Mouse (Mus musculus): Measurements from ENCODE around the gene Ifitm2. TPM values are rescaled to one million over a fixed set of nuclear protein-coding genes. Genes with fewer than 3 reads are reported as not detected.
"Not testable (repeated sequence)": the region's sequence is repeated elsewhere in the genome, so short reads cannot be mapped to it uniquely, and the experiment has no call there.

Ifitm2 gene
- total and polyA plus RNA-seq, 3 experiments = 213 to 317 TPM; not detected in 1

- no peaks in the 10 kb centered on the region for H3K9me3 ChIP-seq (replicated peaks; ENCODE audit: insufficient read depth, low read length)
- TF ChIP-seq SIN3A (IDR thresholded peaks at IDR 0.05; ENCODE audit: low read length) = no peak
- TF ChIP-seq ETS1 (IDR thresholded peaks at IDR 0.05; ENCODE audit: low read depth, low read length) = no peak
- TF ChIP-seq ZC3H11A (IDR thresholded peaks at IDR 0.05; ENCODE audit: low read depth, low read length) = no peak
- TF ChIP-seq CTCF (IDR thresholded peaks at IDR 0.05 in 2 of 3, conservative IDR thresholded peaks at IDR 0.05 in 1 of 3; ENCODE audit: control insufficient read depth in 1 of 3, insufficient read depth in 1 of 3, low read depth in 2 of 3, low read length in 3 of 3, poor library complexity in 1 of 3, severe bottlenecking in 1 of 3) = no peak
- TF ChIP-seq CHD2 (IDR thresholded peaks at IDR 0.05; ENCODE audit: low read length) = no peak
- no peak for TF ChIP-seq SMC3 (IDR thresholded peaks at IDR 0.05; ENCODE audit: low read depth, low read length)
- TF ChIP-seq GABPA (IDR thresholded peaks at IDR 0.05; ENCODE audit: low read depth, low read length) = no peak
- no peak for TF ChIP-seq TAL1 (IDR thresholded peaks at IDR 0.05; ENCODE audit: low read length)
- H3K27ac ChIP-seq (ENCODE audit: control insufficient read depth, low read depth, low read length) = no peak overlapping the region
- DNase-seq (ENCODE audit: low read depth, low spot score) = no peak
- H3K9ac ChIP-seq (ENCODE audit: control insufficient read depth, low read depth, low read length, poor library complexity, severe bottlenecking) = no peak overlapping the region
- peaks cover 0 to 4% of the 10 kb centered on the region in 2 experiments; a peak in 3 of 4 replicates for H3K27me3 ChIP-seq (ENCODE audit: control insufficient read depth in 1 of 2, insufficient read depth in 2 of 2, low read length in 2 of 2)
- H3K4me1 ChIP-seq (ENCODE audit: control insufficient read depth in 1 of 2, insufficient read depth in 2 of 2, low read length in 2 of 2) = no peaks in the 10 kb centered on the region
- no peaks in the 10 kb centered on the region for H3K79me2 ChIP-seq (ENCODE audit: control insufficient read depth, insufficient read depth, low read length, poor library complexity)
- H3K36me3 ChIP-seq (ENCODE audit: control insufficient read depth in 1 of 2, insufficient read depth in 2 of 2, low read length in 2 of 2) = no peaks in the 10 kb centered on the region
- no peak overlapping the region for H3K4me3 ChIP-seq (ENCODE audit: control insufficient read depth in 1 of 2, insufficient read depth in 1 of 2, low read depth in 2 of 2, low read length in 2 of 2)
These were observed 31.7 kb upstream of the Ifitm2 start for GRCm38 (mm10) chr7:140987182-140988138.

GRCm38 (mm10) chr7:140982971-140983370, 27.2 kb upstream of the Ifitm2 start:
- Histone ChIP-seq H3K9ac (ENCODE audit: control insufficient read depth, low read depth, low read length, poor library complexity, severe bottlenecking) (no peak overlapping the region), H3K27ac (ENCODE audit: control insufficient read depth, low read depth, low read length) (no peak overlapping the region), H3K9me3 (replicated peaks; ENCODE audit: insufficient read depth, low read length) (no peaks in the 10 kb centered on the region), H3K79me2 (ENCODE audit: control insufficient read depth, insufficient read depth, low read length, poor library complexity) (no peaks in the 10 kb centered on the region), H3K4me1 (ENCODE audit: control insufficient read depth in 1 of 2, insufficient read depth in 2 of 2, low read length in 2 of 2) (no peaks in the 10 kb centered on the region), H3K4me3 (ENCODE audit: control insufficient read depth in 1 of 2, insufficient read depth in 1 of 2, low read depth in 2 of 2, low read length in 2 of 2) (no peak overlapping the region), H3K27me3 (ENCODE audit: control insufficient read depth in 1 of 2, insufficient read depth in 2 of 2, low read length in 2 of 2) (peaks cover 0 to 3% of the 10 kb centered on the region in 2 experiments; a peak in 2 of 4 replicates), H3K36me3 (ENCODE audit: control insufficient read depth in 1 of 2, insufficient read depth in 2 of 2, low read length in 2 of 2) (no peaks in the 10 kb centered on the region)
- no peak for DNase-seq (ENCODE audit: low read depth, low spot score)
- TF ChIP-seq CTCF (IDR thresholded peaks at IDR 0.05 in 2 of 3, conservative IDR thresholded peaks at IDR 0.05 in 1 of 3; ENCODE audit: control insufficient read depth in 1 of 3, insufficient read depth in 1 of 3, low read depth in 2 of 3, low read length in 3 of 3, poor library complexity in 1 of 3, severe bottlenecking in 1 of 3) (no peak), ETS1 (IDR thresholded peaks at IDR 0.05; ENCODE audit: low read depth, low read length) (no peak), MXI1 (IDR thresholded peaks at IDR 0.05; ENCODE audit: low read depth, low read length) (no peak), CHD1 (IDR thresholded peaks at IDR 0.05; ENCODE audit: low read depth, low read length) (no peak), KAT2A (conservative IDR thresholded peaks at IDR 0.05; ENCODE audit: low read depth, low read length) (no peak)

- peaks cover 3 to 6% of the 10 kb centered on the region in 2 experiments; a peak in 3 of 4 replicates for H3K27me3 ChIP-seq (ENCODE audit: control insufficient read depth in 1 of 2, insufficient read depth in 2 of 2, low read length in 2 of 2)
- no peak overlapping the region for H3K9ac ChIP-seq (ENCODE audit: control insufficient read depth, low read depth, low read length, poor library complexity, severe bottlenecking)
- H3K4me3 ChIP-seq (ENCODE audit: control insufficient read depth in 1 of 2, insufficient read depth in 1 of 2, low read depth in 2 of 2, low read length in 2 of 2) = no peak overlapping the region
- H3K36me3 ChIP-seq (ENCODE audit: control insufficient read depth in 1 of 2, insufficient read depth in 2 of 2, low read length in 2 of 2) = no peaks in the 10 kb centered on the region
- no peaks in the 10 kb centered on the region for H3K9me3 ChIP-seq (replicated peaks; ENCODE audit: insufficient read depth, low read length)
- DNase-seq (ENCODE audit: low read depth, low spot score) = peak; percentile 53
- peak in 1 of 2 experiments; percentile 59; a peak in 2 of 4 replicates for TF ChIP-seq EP300 (IDR thresholded peaks at IDR 0.05; ENCODE audit: low read depth in 1 of 2, low read length in 2 of 2)
- TF ChIP-seq TBP (IDR thresholded peaks at IDR 0.05; ENCODE audit: low read depth, low read length) = peak; percentile 98
- peak; percentile 63 for TF ChIP-seq ZNF384 (IDR thresholded peaks at IDR 0.05; ENCODE audit: low read depth, low read length)
- no peak for TF ChIP-seq USF2 (IDR thresholded peaks at IDR 0.05; ENCODE audit: borderline replicate concordance in 1 of 2, insufficient read depth in 1 of 2, low read depth in 1 of 2, low read length in 2 of 2)
- TF ChIP-seq UBTF (IDR thresholded peaks at IDR 0.05; ENCODE audit: borderline replicate concordance, insufficient read depth, low read depth, low read length) = peak; percentile 95
- H3K79me2 ChIP-seq (ENCODE audit: control insufficient read depth, insufficient read depth, low read length, poor library complexity) = no peaks in the 10 kb centered on the region
- no peak overlapping the region for H3K27ac ChIP-seq (ENCODE audit: control insufficient read depth, low read depth, low read length)
- no peaks in the 10 kb centered on the region for H3K4me1 ChIP-seq (ENCODE audit: control insufficient read depth in 1 of 2, insufficient read depth in 2 of 2, low read length in 2 of 2)
These were observed 25.9 kb upstream of the Ifitm2 start for GRCm38 (mm10) chr7:140981704-140982103.

GRCm38 (mm10) chr7:140976720-140977119, 20.9 kb upstream of the Ifitm2 start:
- DNase-seq (ENCODE audit: low read depth, low spot score) = not testable (repeated sequence)

More at GRCm38 (mm10) chr7:140976720-140977119, 20.9 kb upstream of the Ifitm2 start:
- H3K4me3 ChIP-seq (ENCODE audit: control insufficient read depth in 1 of 2, insufficient read depth in 1 of 2, low read depth in 2 of 2, low read length in 2 of 2); H3K9ac ChIP-seq (ENCODE audit: control insufficient read depth, low read depth, low read length, poor library complexity, severe bottlenecking); H3K9me3 ChIP-seq (replicated peaks; ENCODE audit: insufficient read depth, low read length); H3K27ac ChIP-seq (ENCODE audit: control insufficient read depth, low read depth, low read length); H3K27me3 ChIP-seq (ENCODE audit: control insufficient read depth in 1 of 2, insufficient read depth in 2 of 2, low read length in 2 of 2); H3K4me1 ChIP-seq (ENCODE audit: control insufficient read depth in 1 of 2, insufficient read depth in 2 of 2, low read length in 2 of 2); H3K79me2 ChIP-seq (ENCODE audit: control insufficient read depth, insufficient read depth, low read length, poor library complexity); H3K36me3 ChIP-seq (ENCODE audit: control insufficient read depth in 1 of 2, insufficient read depth in 2 of 2, low read length in 2 of 2): not testable (repeated sequence)
